In the genomic region with DNA sequence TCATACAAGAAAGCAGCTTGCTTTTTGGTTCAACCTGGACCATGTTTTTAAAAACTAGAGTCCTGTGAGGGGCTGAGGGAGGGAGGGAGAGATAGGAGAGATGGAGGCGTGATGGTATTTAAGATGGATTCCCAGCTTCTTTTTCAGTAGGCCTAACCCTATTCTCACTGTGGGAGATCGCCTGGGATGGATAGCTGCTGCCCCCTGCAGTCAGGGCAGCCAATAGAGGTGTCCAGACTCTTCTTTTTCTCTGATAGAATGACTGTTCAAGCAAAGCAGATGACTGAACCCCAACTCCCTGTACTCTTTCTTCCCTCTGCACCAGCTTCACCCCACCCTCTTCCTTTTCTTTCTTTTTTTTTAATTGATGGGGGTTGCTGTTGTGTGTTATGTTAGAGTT, we compare ENCODE assay signal across 12 mouse cellular contexts. TPM values are rescaled to one million over a fixed set of nuclear protein-coding genes. Genes with fewer than 3 reads are reported as not detected.
A peak's percentile ranks its signal among the peaks of the same experiment; 100 is the strongest.
DNase-seq lines count a peak whose midpoint lies in the region; TF ChIP-seq lines count a peak whose summit lies in the region.
"Had no signal": no experiment of that assay in that cellular context is flagged by ENCODE, and none has a peak within 500 bp of the region (broad histone marks: within the 10 kb centered on the region; RNA-seq: fewer than 3 reads in every experiment).

No protein-coding gene starts in this region.

- H3K79me2 ChIP-seq in MEL (ENCODE audit: control insufficient read depth, insufficient read depth, low read length, poor library complexity) = no peaks in the 10 kb centered on the region

- no peaks in the 10 kb centered on the region for H3K4me1 ChIP-seq in MEL (ENCODE audit: control insufficient read depth in 1 of 2, insufficient read depth in 2 of 2, low read length in 2 of 2)
- H3K4me1 ChIP-seq: liver, embryonic 15.5 days; midbrain, embryonic 15.5 days had no signal

- H3K27me3 ChIP-seq in MEL (ENCODE audit: control insufficient read depth in 1 of 2, insufficient read depth in 2 of 2, low read length in 2 of 2) = no peaks in the 10 kb centered on the region

- H3K4me3 ChIP-seq in layer of hippocampus, adult 2 months = no peak overlapping the region
- no peak overlapping the region for H3K4me3 ChIP-seq in MEL (ENCODE audit: control insufficient read depth in 1 of 2, insufficient read depth in 1 of 2, low read depth in 2 of 2, low read length in 2 of 2)
- H3K4me3 ChIP-seq: embryonic facial prominence, embryonic 10.5 days; liver, embryonic 15.5 days; midbrain, embryonic 15.5 days had no signal

- no peak overlapping the region for H3K9ac ChIP-seq in MEL (ENCODE audit: control insufficient read depth, low read depth, low read length, poor library complexity, severe bottlenecking)
- H3K9ac ChIP-seq: hindbrain, embryonic 14.5 days; liver, embryonic 15.5 days; midbrain, embryonic 15.5 days had no signal

- TF ChIP-seq EP300 in MEL (IDR thresholded peaks at IDR 0.05; ENCODE audit: low read depth in 1 of 2, low read length in 2 of 2) = no peak

- H3K27ac ChIP-seq in layer of hippocampus, adult 2 months = no peak overlapping the region
- no peak overlapping the region for H3K27ac ChIP-seq in MEL (ENCODE audit: control insufficient read depth, low read depth, low read length)
- H3K27ac ChIP-seq: embryonic facial prominence, embryonic 10.5 days; hindbrain, embryonic 14.5 days; liver, embryonic 15.5 days; midbrain, embryonic 15.5 days had no signal

- H3K36me3 ChIP-seq in MEL (ENCODE audit: control insufficient read depth in 1 of 2, insufficient read depth in 2 of 2, low read length in 2 of 2) = no peaks in the 10 kb centered on the region
- H3K36me3 ChIP-seq: embryonic facial prominence, embryonic 10.5 days; liver, embryonic 15.5 days; midbrain, embryonic 15.5 days had no signal

- TF ChIP-seq POLR2A in MEL (IDR thresholded peaks at IDR 0.05; ENCODE audit: control insufficient read depth in 1 of 2, insufficient read depth in 1 of 2, low read depth in 1 of 2, low read length in 2 of 2, poor library complexity in 1 of 2) = no peak

- DNase-seq in embryo, embryonic 10 days (ENCODE audit: low spot score) = peak; percentile 32
- DNase-seq in embryo, embryonic 10.5 days (ENCODE audit: low spot score) = no peak
- DNase-seq in layer of hippocampus, adult 2 months (ENCODE audit: low spot score in 2 of 2) = peak in 1 of 2 experiments; percentile 11
- DNase-seq in layer of hippocampus, adult 11-12 months (ENCODE audit: low spot score) = no peak
- no peak for DNase-seq in MEL (ENCODE audit: low read depth, low spot score)
- peak; percentile 32 for DNase-seq in lung, postnatal 10 days
- no peak for DNase-seq in cerebellum, adult 8-10 months
- no peak for DNase-seq in frontal cortex, postnatal 14 days (ENCODE audit: low spot score in 2 of 2)

- peak; percentile 72 for TF ChIP-seq CTCF in layer of hippocampus, adult 2 months (conservative IDR thresholded peaks at IDR 0.05)
- TF ChIP-seq CTCF in MEL (IDR thresholded peaks at IDR 0.05 in 2 of 3, conservative IDR thresholded peaks at IDR 0.05 in 1 of 3; ENCODE audit: control insufficient read depth in 1 of 3, insufficient read depth in 1 of 3, low read depth in 2 of 3, low read length in 3 of 3, poor library complexity in 1 of 3, severe bottlenecking in 1 of 3) = peak in 2 of 3 experiments; percentile 37 to 39; a peak in 3 of 6 replicates

- TF ChIP-seq RAD21 in MEL (IDR thresholded peaks at IDR 0.05; ENCODE audit: low read depth, low read length) = peak; percentile 40

- no peaks in the 10 kb centered on the region for H3K9me3 ChIP-seq in MEL (replicated peaks; ENCODE audit: insufficient read depth, low read length)
- H3K9me3 ChIP-seq: embryonic facial prominence, embryonic 10.5 days; liver, embryonic 15.5 days; midbrain, embryonic 15.5 days had no signal

TF ChIP-seq in MEL, 35 proteins besides CTCF, POLR2A, EP300 and RAD21:
- peak; percentile 33 for TF ChIP-seq SMC3 (IDR thresholded peaks at IDR 0.05; ENCODE audit: low read depth, low read length)
- no peak for TF ChIP-seq JUND (IDR thresholded peaks at IDR 0.05; ENCODE audit: low read depth, low read length)

RNA-seq across cellular contexts. Expression of a gene that starts 23.1 kb away (rescaled TPM):
- under 1 TPM in 1 of 2 experiments, not detected in 1; 0.18 TPM for total RNA-seq in layer of hippocampus, adult 2 months (2021)
- 0.07 and 0.15 TPM in 2 replicates for total RNA-seq in MEL (2012; rRNA removed)
- polyA plus RNA-seq in MEL (2012; ENCODE audit: insufficient read depth in 1 of 2, insufficient read length in 2 of 2, low read depth in 1 of 2, low replicate concordance in 2 of 2, missing spikeins in 1 of 2) = under 1 TPM in 1 of 2 experiments, not detected in 1; 0.43 TPM
- polyA plus RNA-seq: liver, embryonic 15.5 days had no signal

Comparison
In these comparisons a context has a peak if more than half of its experiments do, and no peak if none do; other contexts are left out.
1. DNase-seq: peak in embryo, embryonic 10 days (single experiment) and lung, postnatal 10 days (single experiment); none in embryo, embryonic 10.5 days (single experiment), layer of hippocampus, adult 11-12 months (single experiment), MEL (single experiment), cerebellum, adult 8-10 months (single experiment) and frontal cortex, postnatal 14 days (0 of 2).